Mouse (Mus musculus) kidney, embryonic 16.5 days (tissue): ENCODE data around the gene Dip2b. TPM values are rescaled to one million over a fixed set of nuclear protein-coding genes. Genes with fewer than 3 reads are reported as not detected.

Experiments used
- ATAC-seq: fragments of 200-750 bp; cut with Nextera tagmentation; 2 replicates; pipeline ENCODE4 v1.8.0; 2017; ENCODE audit warnings: moderate TSS enrichment; ENCODE audit not compliant: low FRiP score, low TSS enrichment
- H3K27ac ChIP-seq: fragments of 300-500 bp; sonication (generic); 2 replicates; pipeline ENCODE4 v1.5.1; 2014; ENCODE audit warnings: low read length
- H3K27me3 ChIP-seq: fragments of 300-500 bp; sonication (generic); 2 replicates; pipeline ENCODE4 v1.6.1; 2014; ENCODE audit warnings: low read length, control low read depth, mixed read lengths; ENCODE audit not compliant: insufficient read depth
- H3K36me3 ChIP-seq: fragments of 300-500 bp; sonication (generic); 2 replicates; pipeline ENCODE4 v1.6.1; 2014; ENCODE audit warnings: low read length, control low read depth, mixed read lengths; ENCODE audit not compliant: insufficient read depth
- H3K4me1 ChIP-seq: fragments of 300-500 bp; sonication (generic); 2 replicates; pipeline ENCODE4 v1.6.1; 2014; ENCODE audit warnings: low read length, control low read depth, mixed read lengths; ENCODE audit not compliant: insufficient read depth
- H3K4me2 ChIP-seq: fragments of 300-500 bp; sonication (generic); replicated peaks from 2 replicates; pipeline ENCODE4 v1.6.1; 2014; ENCODE audit warnings: low read depth, low read length
- H3K4me3 ChIP-seq: fragments of 300-500 bp; sonication (generic); 2 replicates; pipeline ENCODE4 v1.5.1; 2014; ENCODE audit warnings: mild to moderate bottlenecking, low read length
- H3K9ac ChIP-seq: fragments of 300-500 bp; sonication (generic); replicated peaks from 2 replicates; pipeline ENCODE4 v1.6.1; 2014; ENCODE audit warnings: low read length
- H3K9me3 ChIP-seq: fragments of 300-500 bp; sonication (generic); 2 replicates; pipeline ENCODE4 v1.6.1; 2016; ENCODE audit warnings: low read length, control low read depth
- WGBS: fragments of 180-500 bp; shearing (Covaris S2); extraction: QIAGEN DNeasy Blood & Tissue Kit; methylation state at CpG from one replicate; pipeline ENCODE4 v1.1.7; 2014; 5-methylcytosine and 5-hydroxymethylcytosine counted together
- polyA plus RNA-seq: library from polyadenylated mRNA; unstranded; fragments of >200 nt; fragmentation: Nextera tagmentation; extraction: Ambion mirVana; gene quantifications from 2 replicates; pipeline ENCODE4 v1.2.1, GENCODE M21; 2015

The Dip2b gene
- polyA plus RNA-seq, 1 experiment from 2014 or later, result 8.8 TPM

DNA sequence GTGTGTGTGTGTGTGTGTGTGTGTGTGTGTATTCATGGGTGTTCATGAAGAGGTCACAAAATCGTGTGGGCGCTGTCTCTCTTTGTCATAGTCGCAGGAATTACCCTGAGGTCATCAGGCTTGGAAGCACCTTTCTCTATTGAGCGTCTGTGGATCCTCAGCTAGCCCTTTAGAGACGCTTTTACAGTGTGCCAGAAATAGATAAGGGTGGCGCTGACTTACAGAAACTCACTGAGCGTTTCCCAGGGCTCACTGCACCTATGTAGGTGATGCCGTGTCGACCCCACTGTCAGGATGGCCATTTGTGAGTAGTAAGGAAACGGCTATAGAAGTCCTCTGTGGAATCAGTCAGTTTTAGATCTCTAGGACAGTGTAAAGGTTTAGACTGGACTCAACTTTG, 120.5 kb downstream of the Dip2b start:
- Histone ChIP-seq H3K9ac (no peak overlapping the region), H3K9me3 (no peaks in the 10 kb centered on the region), H3K4me3 (no peak overlapping the region), H3K4me2 (no peak overlapping the region), H3K27ac (no peak overlapping the region), H3K36me3 (peaks cover 51% of the 10 kb centered on the region), H3K4me1 (no peaks in the 10 kb centered on the region), H3K27me3 (no peaks in the 10 kb centered on the region)
- no peak for ATAC-seq
- 86% methylated on average over 10 of the region's 10 CpGs for WGBS

DNA sequence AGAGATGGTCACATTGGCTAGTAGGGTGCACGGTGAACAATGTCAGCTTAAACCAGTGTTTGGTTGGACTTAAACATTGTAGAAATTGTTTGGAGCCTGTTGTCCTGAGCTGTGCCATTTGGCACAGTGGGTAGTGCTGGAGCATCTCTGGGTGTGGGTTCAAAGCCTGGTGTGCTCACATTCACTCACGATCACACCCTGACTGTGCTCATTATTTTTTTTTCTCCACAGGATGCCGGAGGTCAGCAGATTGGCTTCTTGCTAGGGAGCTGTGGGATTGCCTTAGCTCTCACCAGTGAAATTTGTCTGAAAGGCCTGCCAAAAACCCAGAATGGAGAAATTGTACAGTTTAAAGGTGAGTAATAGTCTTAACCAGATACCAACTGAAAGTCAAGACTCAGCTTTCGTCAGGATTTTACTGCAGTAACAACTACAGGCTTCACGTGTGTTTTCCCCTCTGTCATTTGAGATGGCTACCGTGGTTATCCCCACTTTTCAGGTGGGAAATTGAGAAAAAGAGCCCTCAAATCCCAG, 123.3 kb downstream of the Dip2b start:
- H3K4me2 ChIP-seq, result no peak overlapping the region
- H3K36me3 ChIP-seq, result peaks cover 41% of the 10 kb centered on the region
- ATAC-seq, result no peak
- H3K9ac ChIP-seq, result no peak overlapping the region
- 75% methylated on average over 6 of the region's 6 CpGs for WGBS
- no peak overlapping the region for H3K4me3 ChIP-seq
- no peak overlapping the region for H3K27ac ChIP-seq
- no peaks in the 10 kb centered on the region for H3K27me3 ChIP-seq
- H3K9me3 ChIP-seq, result no peaks in the 10 kb centered on the region
- H3K4me1 ChIP-seq, result no peaks in the 10 kb centered on the region

GRCm38 (mm10) chr15:100163381-100164051, 125.1 kb downstream of the Dip2b start:
- H3K9me3 ChIP-seq, result no peaks in the 10 kb centered on the region
- H3K36me3 ChIP-seq, result peaks cover 40% of the 10 kb centered on the region
- H3K27me3 ChIP-seq, result no peaks in the 10 kb centered on the region
- no peak overlapping the region for H3K27ac ChIP-seq
- no peak overlapping the region for H3K4me3 ChIP-seq
- ATAC-seq, result no peak
- 86% methylated on average over 3 of the region's 3 CpGs for WGBS
- H3K4me1 ChIP-seq, result no peaks in the 10 kb centered on the region
- H3K9ac ChIP-seq, result no peak overlapping the region
- no peak overlapping the region for H3K4me2 ChIP-seq

DNA sequence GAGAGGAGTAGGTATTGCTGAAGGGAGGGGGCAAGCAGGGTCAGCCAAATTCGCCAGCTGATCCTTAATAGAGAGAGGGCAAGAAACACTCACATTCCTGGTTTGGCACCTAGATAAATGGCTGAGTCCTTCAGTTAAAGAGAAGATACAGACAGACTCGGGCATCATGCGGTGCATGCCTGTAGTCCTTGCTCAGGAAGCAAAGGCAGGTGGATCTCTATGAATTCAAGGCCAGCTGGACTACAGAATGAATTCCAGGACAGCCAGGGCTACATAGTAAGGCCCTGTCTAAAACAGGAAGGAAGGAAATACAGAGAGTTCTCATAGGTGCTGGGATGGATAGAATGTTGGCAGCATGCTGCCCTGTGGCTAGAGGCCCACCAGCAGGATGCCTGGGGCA, 128.0 kb downstream of the Dip2b start:
- Histone ChIP-seq H3K27ac (no peak overlapping the region), H3K27me3 (no peaks in the 10 kb centered on the region), H3K9ac (no peak overlapping the region), H3K4me3 (no peak overlapping the region), H3K36me3 (peaks cover 51% of the 10 kb centered on the region), H3K4me2 (no peak overlapping the region), H3K9me3 (no peaks in the 10 kb centered on the region), H3K4me1 (no peaks in the 10 kb centered on the region)
- no peak for ATAC-seq
- WGBS, result 84% methylated on average over 3 of the region's 3 CpGs

- ATAC-seq, result no peak
- Histone ChIP-seq H3K36me3 (peaks cover 55% of the 10 kb centered on the region), H3K27ac (no peak overlapping the region), H3K4me3 (no peak overlapping the region), H3K4me2 (no peak overlapping the region), H3K27me3 (no peaks in the 10 kb centered on the region), H3K9me3 (no peaks in the 10 kb centered on the region), H3K9ac (no peak overlapping the region), H3K4me1 (no peaks in the 10 kb centered on the region)
- WGBS, result 77% methylated on average over 6 of the region's 6 CpGs
Measured at GRCm38 (mm10) chr15:100167791-100168190, 129.3 kb downstream of the Dip2b start.

DNA sequence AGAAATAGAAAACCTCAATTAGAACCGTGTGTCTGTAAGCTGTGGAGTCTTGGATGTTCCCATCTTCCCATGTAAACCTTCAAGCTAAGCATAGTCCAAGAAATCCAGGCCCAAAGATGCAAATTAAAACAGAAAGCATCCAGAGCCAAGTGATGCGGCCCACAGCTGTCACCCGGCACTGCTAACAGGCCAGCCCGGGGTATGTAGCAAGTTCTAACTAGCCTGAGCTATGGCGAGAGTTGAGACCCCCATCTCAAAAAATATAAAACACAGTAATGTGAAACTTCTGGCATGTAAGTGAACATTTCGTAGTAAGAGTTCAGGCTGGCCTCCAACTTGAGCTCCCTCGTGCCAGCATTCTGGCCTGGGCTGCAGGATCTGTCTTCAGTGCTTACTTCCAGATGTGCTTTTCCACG, 129.7 kb downstream of the Dip2b start:
- Histone ChIP-seq H3K27me3 (no peaks in the 10 kb centered on the region), H3K9ac (no peak overlapping the region), H3K4me2 (no peak overlapping the region), H3K9me3 (no peaks in the 10 kb centered on the region), H3K27ac (no peak overlapping the region), H3K4me3 (no peak overlapping the region), H3K4me1 (no peaks in the 10 kb centered on the region), H3K36me3 (peaks cover 53% of the 10 kb centered on the region)
- 82% methylated on average over 8 of the region's 8 CpGs for WGBS
- no peak for ATAC-seq

DNA sequence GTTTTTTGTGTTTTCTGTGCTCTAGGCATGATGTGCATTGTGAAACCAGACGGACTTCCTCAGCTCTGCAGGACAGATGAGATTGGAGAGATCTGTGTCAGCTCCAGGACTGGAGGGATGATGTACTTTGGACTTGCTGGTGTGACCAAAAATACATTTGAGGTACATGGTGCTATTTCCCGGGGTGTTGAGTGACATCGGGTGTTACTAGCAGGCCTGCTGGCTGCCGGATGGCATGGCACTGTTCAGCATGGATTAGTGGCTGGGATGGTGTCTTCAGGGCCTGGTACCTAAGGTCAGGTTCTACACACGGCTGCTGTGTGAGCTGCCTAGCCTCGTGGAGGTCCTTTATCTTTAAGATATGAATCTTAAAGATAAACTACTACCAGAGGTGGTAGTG, 136.7 kb downstream of the Dip2b start:
- H3K9me3 ChIP-seq, result no peaks in the 10 kb centered on the region
- 89% methylated on average over 6 of the region's 6 CpGs for WGBS

GRCm38 (mm10) chr15:100177167-100177566, 138.7 kb downstream of the Dip2b start:
- Histone ChIP-seq H3K4me3 (no peak overlapping the region), H3K9me3 (no peaks in the 10 kb centered on the region), H3K4me2 (no peak overlapping the region), H3K4me1 (no peaks in the 10 kb centered on the region), H3K27me3 (no peaks in the 10 kb centered on the region), H3K9ac (no peak overlapping the region), H3K36me3 (peaks cover 43% of the 10 kb centered on the region), H3K27ac (no peak overlapping the region)
- WGBS, result 93% methylated on average over 3 of the region's 3 CpGs
- ATAC-seq, result no peak

More for the DNA sequence above, 136.7 kb downstream of the Dip2b start:
- H3K27me3 ChIP-seq, result no peaks in the 10 kb centered on the region
- no peak overlapping the region for H3K4me3 ChIP-seq
- H3K27ac ChIP-seq, result no peak overlapping the region
- no peak overlapping the region for H3K9ac ChIP-seq
- H3K4me2 ChIP-seq, result no peak overlapping the region
- ATAC-seq, result no peak
- no peaks in the 10 kb centered on the region for H3K4me1 ChIP-seq
- peaks cover 45% of the 10 kb centered on the region for H3K36me3 ChIP-seq

GRCm38 (mm10) chr15:100177575-100177974, 139.1 kb downstream of the Dip2b start:
- ATAC-seq, result no peak
- Histone ChIP-seq H3K9me3 (no peaks in the 10 kb centered on the region), H3K4me1 (no peaks in the 10 kb centered on the region), H3K4me2 (no peak overlapping the region), H3K4me3 (no peak overlapping the region), H3K27me3 (no peaks in the 10 kb centered on the region), H3K36me3 (peaks cover 42% of the 10 kb centered on the region), H3K9ac (no peak overlapping the region), H3K27ac (no peak overlapping the region)
- 74% methylated on average over 9 of the region's 9 CpGs for whole genome bisulfite sequencing

DNA sequence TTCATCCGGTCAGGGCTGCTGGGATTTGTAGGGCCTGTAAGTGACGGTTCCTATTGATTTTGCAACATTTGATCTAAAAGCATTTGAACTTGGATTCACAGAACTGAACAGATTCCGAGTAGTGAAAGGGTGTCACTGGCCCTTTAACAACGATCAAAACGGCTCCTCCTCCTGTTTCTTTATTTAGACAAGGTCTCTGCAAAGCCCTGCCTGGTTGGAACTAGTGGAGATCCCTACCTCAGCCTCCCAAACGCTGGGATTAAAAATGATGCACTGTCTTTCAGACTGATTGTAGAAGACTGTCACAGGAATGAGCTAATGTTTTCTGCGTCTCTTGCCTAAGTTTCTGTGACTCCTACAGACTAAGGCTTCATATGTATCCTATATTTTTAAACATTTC, 140.0 kb downstream of the Dip2b start:
- Histone ChIP-seq H3K4me2 (no peak overlapping the region), H3K9ac (no peak overlapping the region), H3K4me3 (no peak overlapping the region), H3K36me3 (peaks cover 38% of the 10 kb centered on the region), H3K27me3 (no peaks in the 10 kb centered on the region), H3K9me3 (no peaks in the 10 kb centered on the region), H3K4me1 (no peaks in the 10 kb centered on the region), H3K27ac (no peak overlapping the region)
- no peak for ATAC-seq
- 54% methylated on average over 7 of the region's 7 CpGs for WGBS
